Mouse (Mus musculus): ENCODE measurements around the gene Yes1.
"Not testable (repeated sequence)": the region's sequence is repeated elsewhere in the genome, so short reads cannot be mapped to it uniquely, and the experiment has no call there.

Yes1 gene

GRCm38 (mm10) chr5:32706226-32706780, 95.3 kb downstream of the Yes1 start:
- in situ Hi-C loops (cut with MboI, MseI), result no loop called here

- in situ Hi-C loops (cut with MboI, MseI), result loop anchor here (10.0 kb wide), 1 partner anchor 313 kb away; no protein-coding TSS in a partner anchor
Observed at GRCm38 (mm10) chr5:32711485-32711884, 100.5 kb downstream of the Yes1 start.

- in situ Hi-C loops (cut with MboI, MseI), result loop anchor here (10.0 kb wide), 1 partner anchor 312 kb away; no protein-coding TSS in a partner anchor
Observed at GRCm38 (mm10) chr5:32712221-32713041, 101.5 kb downstream of the Yes1 start.

GRCm38 (mm10) chr5:32713042-32713702, 102.2 kb downstream of the Yes1 start:
- in situ Hi-C loops (cut with MboI, MseI), result loop anchor here (10.0 kb wide), 1 partner anchor 312 kb away; no protein-coding TSS in a partner anchor

- in situ Hi-C loops (cut with MboI, MseI), result loop anchor here (10.0 kb wide), 1 partner anchor 311 kb away; no protein-coding TSS in a partner anchor
Observed at GRCm38 (mm10) chr5:32713703-32714467, 102.9 kb downstream of the Yes1 start.

- in situ Hi-C loops (cut with MboI, MseI), result loop anchor here (10.0 kb wide), 1 partner anchor 307 kb away; no protein-coding TSS in a partner anchor
Observed at GRCm38 (mm10) chr5:32717726-32718125, 106.8 kb downstream of the Yes1 start.

- in situ Hi-C loops (cut with MboI, MseI), result loop anchor here (10.0 kb wide), 1 partner anchor 306 kb away; no protein-coding TSS in a partner anchor
Observed at GRCm38 (mm10) chr5:32718916-32719315, 107.9 kb downstream of the Yes1 start.

- in situ Hi-C loops (cut with MboI, MseI), result no loop called here
Observed at GRCm38 (mm10) chr5:32720416-32720815, 109.4 kb downstream of the Yes1 start.

- in situ Hi-C loops (cut with MboI, MseI), result no loop called here
Observed at GRCm38 (mm10) chr5:32721316-32721715, 110.3 kb downstream of the Yes1 start.

- in situ Hi-C loops (cut with MboI, MseI), result no loop called here
Observed at GRCm38 (mm10) chr5:32722263-32722662, 111.3 kb downstream of the Yes1 start.

GRCm38 (mm10) chr5:32722711-32723110, 111.7 kb downstream of the Yes1 start:
- in situ Hi-C loops (cut with MboI, MseI), result not testable (repeated sequence)

GRCm38 (mm10) chr5:32723981-32724380, 113.0 kb downstream of the Yes1 start:
- in situ Hi-C loops (cut with MboI, MseI), result no loop called here

- in situ Hi-C loops (cut with MboI, MseI), result not testable (repeated sequence)
Observed at GRCm38 (mm10) chr5:32725397-32725796, 114.4 kb downstream of the Yes1 start.

- in situ Hi-C loops (cut with MboI, MseI), result no loop called here
Observed at GRCm38 (mm10) chr5:32728300-32728699, 117.3 kb downstream of the Yes1 start.

- in situ Hi-C loops (cut with MboI, MseI), result no loop called here
Observed at GRCm38 (mm10) chr5:32728851-32729250, 117.9 kb downstream of the Yes1 start.

GRCm38 (mm10) chr5:32733892-32734291, 122.9 kb downstream of the Yes1 start:
- in situ Hi-C loops (cut with MboI, MseI), result loop anchor here (5.0 kb wide), 1 partner anchor 1647 kb away; no protein-coding TSS in a partner anchor

- in situ Hi-C loops (cut with MboI, MseI), result no loop called here
Observed at GRCm38 (mm10) chr5:32735779-32736178, 124.8 kb downstream of the Yes1 start.
